Mouse (Mus musculus) MEL (cell line): ENCODE results near the gene Ugt1a1. TPM values are rescaled to one million over a fixed set of nuclear protein-coding genes. Genes with fewer than 3 reads are reported as not detected.

Experiments used
- DNase-seq: peaks from one replicate; pipeline ENCODE4 v3.0.0; 2011; ENCODE audit warnings: low read depth, low spot score
- H3K27ac ChIP-seq: 2 replicates; pipeline ENCODE4 v1.5.1; 2012; ENCODE audit warnings: low read depth, mild to moderate bottlenecking, control low read depth, low read length, moderate library complexity; ENCODE audit not compliant: control insufficient read depth
- H3K27me3 ChIP-seq, 2 experiments: fragments of 150-350 bp in 1 of 2; sonication (generic) in 1 of 2; 2 replicates each; pipeline ENCODE4 v1.6.1; 2012; ENCODE audit warnings: low read length in 2 of 2, mild to moderate bottlenecking in 2 of 2, improper control_type of control experiment in 1 of 2, moderate library complexity in 1 of 2; ENCODE audit not compliant: insufficient read depth in 2 of 2, control insufficient read depth in 1 of 2
- H3K36me3 ChIP-seq, 2 experiments: 2 replicates each; pipeline ENCODE4 v1.6.1; 2012 to 2014; ENCODE audit warnings: low read length in 2 of 2, improper control_type of control experiment in 1 of 2, inconsistent platforms in 1 of 2, mild to moderate bottlenecking in 1 of 2; ENCODE audit not compliant: insufficient read depth in 2 of 2, control insufficient read depth in 1 of 2
- H3K4me1 ChIP-seq, 2 experiments: fragments of 150-350 bp in 1 of 2; sonication (generic) in 1 of 2; 2 replicates each; pipeline ENCODE4 v1.6.1; 2012; ENCODE audit warnings: low read length in 2 of 2, improper control_type of control experiment in 1 of 2, mild to moderate bottlenecking in 1 of 2; ENCODE audit not compliant: insufficient read depth in 2 of 2, control insufficient read depth in 1 of 2
- H3K4me3 ChIP-seq, 2 experiments: fragments of 150-350 bp in 1 of 2; sonication (generic) in 1 of 2; 2 replicates each; pipeline ENCODE4 v1.5.1; 2012; ENCODE audit warnings: low read depth in 2 of 2, low read length in 2 of 2, mild to moderate bottlenecking in 2 of 2, moderate library complexity in 2 of 2, control low read depth in 1 of 2, improper control_type of control experiment in 1 of 2; ENCODE audit not compliant: control insufficient read depth in 1 of 2, insufficient read depth in 1 of 2
- H3K79me2 ChIP-seq: 2 replicates; pipeline ENCODE4 v1.6.1; 2012; ENCODE audit warnings: mild to moderate bottlenecking, low read length, moderate library complexity; ENCODE audit not compliant: control insufficient read depth, poor library complexity, insufficient read depth
- H3K9ac ChIP-seq: 2 replicates; pipeline ENCODE4 v1.6.1; 2012; ENCODE audit warnings: low read depth, mild to moderate bottlenecking, control low read depth, low read length, moderate library complexity; ENCODE audit not compliant: control insufficient read depth, poor library complexity, severe bottlenecking
- H3K9me3 ChIP-seq: fragments of 150-350 bp; sonication (generic); replicated peaks from 2 replicates; pipeline ENCODE4 v1.6.1; 2012; ENCODE audit warnings: mild to moderate bottlenecking, low read length, improper control_type of control experiment, moderate library complexity; ENCODE audit not compliant: insufficient read depth
- BHLHE40 ChIP-seq: IDR thresholded peaks from 2 replicates; pipeline ENCODE4 v1.6.1; 2012; ENCODE audit warnings: low read depth, mild to moderate bottlenecking, inconsistent platforms, low read length, improper control_type of control experiment, borderline replicate concordance
- CTCF ChIP-seq, 3 experiments: IDR thresholded peaks in 2 of 3; conservative IDR thresholded peaks in 1 of 3; 2 replicates each; pipeline ENCODE4 v1.5.1; 2011 to 2012; ENCODE audit warnings: low read length in 3 of 3, low read depth in 2 of 3, mild to moderate bottlenecking in 2 of 3, improper control_type of control experiment in 1 of 3, inconsistent platforms in 1 of 3, mixed read lengths in 1 of 3, moderate library complexity in 1 of 3; ENCODE audit not compliant: control insufficient read depth in 1 of 3, insufficient read depth in 1 of 3, poor library complexity in 1 of 3, severe bottlenecking in 1 of 3
- ETS1 ChIP-seq: IDR thresholded peaks from 2 replicates; pipeline ENCODE4 v1.6.1; 2012; ENCODE audit warnings: low read depth, mild to moderate bottlenecking, inconsistent platforms, low read length, improper control_type of control experiment, moderate library complexity
- GATA1 ChIP-seq: IDR thresholded peaks from 2 replicates; pipeline ENCODE4 v1.6.1; 2011; ENCODE audit warnings: low read depth, low read length, improper control_type of control experiment
- HCFC1 ChIP-seq: IDR thresholded peaks from 2 replicates; pipeline ENCODE4 v1.6.1; 2012; ENCODE audit warnings: low read depth, mild to moderate bottlenecking, inconsistent platforms, low read length, improper control_type of control experiment, moderate library complexity
- KAT2A ChIP-seq: conservative IDR thresholded peaks from 2 replicates; pipeline ENCODE4 v1.6.1; 2012; ENCODE audit warnings: low read depth, low read length, improper control_type of control experiment, inconsistent platforms
- MAX ChIP-seq: IDR thresholded peaks from 2 replicates; pipeline ENCODE4 v1.6.1; 2011; ENCODE audit warnings: low read length, improper control_type of control experiment
- MXI1 ChIP-seq: IDR thresholded peaks from 2 replicates; pipeline ENCODE4 v1.6.1; 2011; ENCODE audit warnings: mild to moderate bottlenecking, low read depth, low read length, improper control_type of control experiment
- MYB ChIP-seq: IDR thresholded peaks from 2 replicates; pipeline ENCODE4 v1.6.1; 2011; ENCODE audit warnings: mild to moderate bottlenecking, low read depth, low read length, improper control_type of control experiment
- POLR2A ChIP-seq, 2 experiments: IDR thresholded peaks; 2 replicates each; pipeline ENCODE4 v1.6.1; 2011 to 2012; ENCODE audit warnings: low read length in 2 of 2, mild to moderate bottlenecking in 2 of 2, control low read depth in 1 of 2, improper control_type of control experiment in 1 of 2, low read depth in 1 of 2, moderate library complexity in 1 of 2; ENCODE audit not compliant: control insufficient read depth in 1 of 2, insufficient read depth in 1 of 2, poor library complexity in 1 of 2
- POLR2AphosphoS2 ChIP-seq: IDR thresholded peaks from 2 replicates; pipeline ENCODE4 v1.6.1; 2011; ENCODE audit warnings: low read length, improper control_type of control experiment
- SIN3A ChIP-seq: IDR thresholded peaks from 2 replicates; pipeline ENCODE4 v1.6.1; 2012; ENCODE audit warnings: low read length, improper control_type of control experiment, inconsistent platforms
- SMC3 ChIP-seq: IDR thresholded peaks from 2 replicates; pipeline ENCODE4 v1.6.1; 2011; ENCODE audit warnings: low read depth, low read length, improper control_type of control experiment
- TAL1 ChIP-seq: IDR thresholded peaks from 2 replicates; pipeline ENCODE4 v1.6.1; 2012; ENCODE audit warnings: mild to moderate bottlenecking, inconsistent platforms, low read length, moderate library complexity, mixed read lengths
- TBP ChIP-seq: IDR thresholded peaks from 2 replicates; pipeline ENCODE4 v1.8.0; 2011; ENCODE audit warnings: low read depth, low read length, improper control_type of control experiment
- USF1 ChIP-seq: IDR thresholded peaks from 2 replicates; pipeline ENCODE4 v1.6.1; 2014; ENCODE audit warnings: low read depth, mild to moderate bottlenecking, inconsistent platforms, low read length, improper control_type of control experiment, moderate library complexity
- ZMIZ1 ChIP-seq: IDR thresholded peaks from 2 replicates; pipeline ENCODE4 v1.6.1; 2012; ENCODE audit warnings: low read depth, mild to moderate bottlenecking, inconsistent platforms, low read length, improper control_type of control experiment, moderate library complexity
- polyA plus RNA-seq, 2 experiments: library from polyadenylated mRNA; stranded (reverse) in 1 of 2; unstranded in 1 of 2; fragments of >175 nt in 1 of 2; fragments of >200 nt in 1 of 2; gene quantifications; 2 replicates each; pipeline versions ENCODE4 v1.2.1 to v1.2.4; 2012; ENCODE audit warnings: low replicate concordance in 2 of 2, low read depth in 1 of 2; ENCODE audit not compliant: insufficient read length in 2 of 2, insufficient read depth in 1 of 2, missing spikeins in 1 of 2
- total RNA-seq: library from RNA; depleted of rRNA; stranded (reverse); fragments of 300-350 nt; gene quantifications from 2 replicates; pipeline ENCODE4 v1.2.3, GENCODE M21; 2012

Ugt1a1 gene
- total and polyA plus RNA-seq, 3 experiments, result not detected

- no peak for DNase-seq
- no peak for TF ChIP-seq BHLHE40
- TF ChIP-seq SIN3A, result no peak
- TF ChIP-seq ETS1, result no peak
- TF ChIP-seq MXI1, result no peak
- TF ChIP-seq GATA1, result no peak
- no peak for TF ChIP-seq CTCF (IDR thresholded peaks at IDR 0.05 in 2 of 3, conservative IDR thresholded peaks at IDR 0.05 in 1 of 3; ENCODE audit: control insufficient read depth in 1 of 3, insufficient read depth in 1 of 3, low read depth in 2 of 3, low read length in 3 of 3, poor library complexity in 1 of 3, severe bottlenecking in 1 of 3)
- no peak for TF ChIP-seq MYB
- TF ChIP-seq USF1, result no peak
- TF ChIP-seq ZMIZ1, result no peak
- TF ChIP-seq TBP, result no peak
- no peak for TF ChIP-seq MAX
- Histone ChIP-seq H3K79me2 (no peaks in the 10 kb centered on the region), H3K4me3 (no peak overlapping the region), H3K27ac (no peak overlapping the region), H3K36me3 (peaks cover 0 to 13% of the 10 kb centered on the region in 2 experiments; a peak in 2 of 4 replicates), H3K9me3 (no peaks in the 10 kb centered on the region), H3K27me3 (no peaks in the 10 kb centered on the region), H3K4me1 (peaks cover 2 to 9% of the 10 kb centered on the region in 2 experiments; a peak in 3 of 4 replicates), H3K9ac (no peak overlapping the region)
Measured at GRCm38 (mm10) chr1:88256886-88257663, 45.3 kb downstream of the Ugt1a1 start.

GRCm38 (mm10) chr1:88257681-88258080, 45.9 kb downstream of the Ugt1a1 start:
- TF ChIP-seq POLR2A (IDR thresholded peaks at IDR 0.05; ENCODE audit: control insufficient read depth in 1 of 2, insufficient read depth in 1 of 2, low read depth in 1 of 2, low read length in 2 of 2, poor library complexity in 1 of 2) (no peak), MXI1 (no peak), SMC3 (no peak), HCFC1 (no peak), BHLHE40 (no peak), KAT2A (no peak), TAL1 (no peak), POLR2AphosphoS2 (no peak)
- TF ChIP-seq, all 39 proteins: peak for 0
- DNase-seq, result no peak
- Histone ChIP-seq H3K4me3 (no peak overlapping the region), H3K36me3 (peaks cover 0 to 19% of the 10 kb centered on the region in 2 experiments; a peak in 2 of 4 replicates), H3K4me1 (peaks cover 5 to 15% of the 10 kb centered on the region in 2 experiments), H3K9me3 (no peaks in the 10 kb centered on the region), H3K27ac (no peak overlapping the region), H3K27me3 (no peaks in the 10 kb centered on the region), H3K9ac (no peak overlapping the region), H3K79me2 (no peaks in the 10 kb centered on the region)
